Mouse (Mus musculus): ENCODE data around the gene Glcci1. TPM values are rescaled to one million over a fixed set of nuclear protein-coding genes. Genes with fewer than 3 reads are reported as not detected.

Gene Glcci1
- total RNA-seq, 2 experiments from 2014 or later, result 67.8 to 73.6 TPM

DNA sequence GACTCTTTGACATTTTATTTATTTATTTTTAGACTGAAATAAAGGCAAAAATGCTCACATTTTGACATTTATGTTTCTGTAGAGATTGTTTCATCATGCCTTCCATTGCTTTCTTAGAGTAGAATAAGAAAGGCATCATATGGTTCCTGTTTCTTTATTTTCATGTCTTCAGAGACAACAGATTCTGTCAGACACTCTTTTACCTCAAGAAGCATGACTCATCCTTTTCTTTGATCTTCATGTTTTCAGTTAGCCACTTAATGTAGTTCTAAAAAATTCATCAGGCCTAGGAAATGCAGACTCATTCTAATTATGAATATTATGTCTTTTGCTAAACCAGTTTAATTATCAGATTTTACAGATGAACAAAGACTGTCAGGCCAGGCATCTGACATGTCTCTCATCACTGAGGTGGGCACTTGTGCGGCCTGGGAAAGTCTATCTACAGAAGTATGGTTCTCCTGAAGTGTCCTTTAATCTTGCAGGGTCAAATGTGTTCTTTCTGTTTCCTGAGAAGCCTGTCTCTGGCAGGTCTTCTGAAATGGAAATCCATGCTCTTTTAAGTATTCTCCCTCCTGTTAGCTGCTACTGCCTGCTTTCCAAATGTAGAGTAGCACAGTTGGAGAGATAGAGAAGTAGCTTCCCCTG lies 19.3 kb upstream of the Glcci1 start:
- intact Hi-C loops (cut with DNase I), result no loop called here
- DNase-seq (ENCODE audit: low spot score in 2 of 2), result no peak

DNA sequence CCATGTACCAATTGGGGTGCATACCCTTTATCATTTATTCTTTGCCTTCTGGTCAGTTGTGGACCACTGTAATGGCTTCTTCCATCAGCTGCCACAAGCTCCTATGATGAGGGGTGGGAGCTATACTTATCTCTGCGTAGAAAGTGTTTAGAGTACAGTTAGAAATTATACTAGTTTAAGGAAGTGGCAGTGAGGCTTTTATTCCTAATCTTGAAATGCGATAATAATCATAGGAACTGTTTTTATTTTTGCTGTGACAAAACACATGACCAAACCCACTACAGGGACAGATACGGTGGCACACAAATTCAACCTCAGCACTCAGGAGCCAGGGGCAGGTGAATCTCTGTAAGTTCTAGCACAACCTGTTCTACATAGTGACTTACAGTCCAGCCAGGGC lies 17.2 kb upstream of the Glcci1 start:
- DNase-seq (ENCODE audit: low spot score in 2 of 2), result no peak
- intact Hi-C loops (cut with DNase I), result no loop called here

DNA sequence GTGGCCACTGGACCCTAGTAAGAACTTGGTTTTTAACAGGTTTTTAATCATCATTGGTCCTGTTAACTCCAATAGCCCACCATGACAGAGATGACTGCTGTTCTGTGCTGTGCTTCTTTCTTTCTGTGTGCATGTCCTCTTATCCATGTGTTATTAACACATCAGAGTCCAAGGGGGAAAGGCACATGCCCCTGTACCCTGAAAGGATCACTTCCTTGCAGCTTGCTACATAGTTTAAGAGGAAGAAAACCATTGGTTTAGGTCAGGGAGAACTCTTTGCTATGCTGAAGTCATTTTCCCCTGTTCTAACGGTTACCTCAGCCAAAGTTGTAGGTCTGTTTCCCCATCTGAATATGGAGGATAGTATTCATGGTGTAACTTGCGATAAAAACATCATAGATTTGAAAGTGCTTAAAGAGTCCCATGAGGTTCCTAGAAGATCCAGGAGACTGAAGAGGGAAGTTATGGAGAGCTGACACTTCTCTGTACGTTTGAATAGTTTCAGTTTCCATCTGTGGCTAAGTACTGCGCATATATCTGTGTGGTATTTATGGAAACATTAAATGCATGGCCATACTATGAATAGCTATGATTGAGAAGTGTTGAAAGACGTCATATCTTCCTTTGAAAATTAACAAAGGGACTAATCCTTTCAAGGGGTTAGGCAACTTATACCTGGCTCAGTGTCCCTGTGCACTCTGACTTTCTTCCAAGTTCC lies 14.1 kb upstream of the Glcci1 start:
- no peak for DNase-seq (ENCODE audit: low spot score in 2 of 2)
- intact Hi-C loops (cut with DNase I), result no loop called here

DNA sequence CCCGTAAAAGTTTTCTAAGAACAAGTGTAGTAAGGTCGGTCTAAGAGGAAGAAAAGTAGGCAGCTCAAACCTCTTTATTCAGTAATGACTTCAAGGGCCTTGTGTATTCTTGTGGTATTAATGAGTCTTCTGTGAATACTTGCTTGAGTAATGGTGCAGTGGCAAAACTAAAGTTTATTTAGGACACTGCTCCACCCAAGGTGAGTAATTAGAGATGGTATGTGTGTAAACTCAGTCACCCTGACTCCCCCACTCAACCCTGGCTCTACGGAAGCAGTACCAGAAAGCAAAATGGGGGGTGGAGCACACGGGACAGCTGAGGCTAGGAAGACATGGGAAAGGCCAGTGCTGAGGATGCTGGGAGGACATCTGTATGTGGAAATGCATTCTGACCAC lies 13.6 kb upstream of the Glcci1 start:
- no peak for DNase-seq (ENCODE audit: low spot score in 2 of 2)
- intact Hi-C loops (cut with DNase I), result no loop called here

DNA sequence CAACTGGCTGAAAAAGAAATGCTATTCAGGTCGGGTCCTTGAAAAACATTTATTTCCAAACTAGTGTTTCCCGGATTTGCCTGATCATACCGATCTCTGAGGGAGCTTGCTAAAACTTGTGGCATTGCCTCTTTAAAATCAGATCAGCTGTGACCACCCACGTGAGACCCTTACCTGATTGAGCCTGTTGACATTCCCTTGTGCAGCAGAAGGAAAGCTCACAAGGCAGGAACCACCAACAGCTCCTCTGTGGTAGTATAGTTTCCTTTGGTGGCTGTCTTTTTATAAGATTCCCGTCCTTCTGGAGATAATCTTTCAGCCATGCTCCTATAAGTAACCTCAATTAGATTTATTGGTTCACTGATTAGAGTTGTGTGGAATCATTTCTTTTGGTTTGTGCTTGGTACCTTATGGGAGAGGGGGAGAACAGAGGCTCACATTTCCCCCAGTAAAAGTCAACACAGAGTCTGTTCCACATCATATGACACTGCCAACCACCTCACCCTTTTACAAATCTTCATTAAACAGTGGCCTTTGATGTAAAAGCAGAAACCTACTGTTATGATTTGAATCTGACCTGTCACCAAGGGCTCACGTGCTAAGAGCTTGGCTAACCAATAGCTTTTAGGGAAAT lies 12.0 kb upstream of the Glcci1 start:
- intact Hi-C loops (cut with DNase I), result no loop called here
- DNase-seq (ENCODE audit: low spot score in 2 of 2), result no peak

DNA sequence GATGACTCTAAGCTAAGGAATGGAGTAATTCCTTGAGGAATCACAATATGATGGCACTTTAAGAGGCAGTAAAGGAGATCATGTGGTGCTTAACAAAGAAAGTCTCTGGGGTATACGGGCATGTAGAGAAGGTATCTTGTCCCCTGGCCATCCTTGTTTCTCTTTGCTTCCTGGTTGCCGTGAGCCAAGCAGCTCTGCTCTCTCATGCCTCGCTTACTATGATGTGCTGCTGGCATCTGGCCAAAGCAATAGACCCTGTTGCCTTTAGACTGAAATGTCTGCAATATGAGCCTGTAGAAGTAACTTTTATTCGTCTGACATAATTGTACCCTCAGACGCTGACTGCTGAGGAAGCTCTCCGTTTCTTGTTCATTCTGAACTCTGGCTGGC lies 11.5 kb upstream of the Glcci1 start:
- intact Hi-C loops (cut with DNase I), result no loop called here
- DNase-seq (ENCODE audit: low spot score in 2 of 2), result no peak

DNA sequence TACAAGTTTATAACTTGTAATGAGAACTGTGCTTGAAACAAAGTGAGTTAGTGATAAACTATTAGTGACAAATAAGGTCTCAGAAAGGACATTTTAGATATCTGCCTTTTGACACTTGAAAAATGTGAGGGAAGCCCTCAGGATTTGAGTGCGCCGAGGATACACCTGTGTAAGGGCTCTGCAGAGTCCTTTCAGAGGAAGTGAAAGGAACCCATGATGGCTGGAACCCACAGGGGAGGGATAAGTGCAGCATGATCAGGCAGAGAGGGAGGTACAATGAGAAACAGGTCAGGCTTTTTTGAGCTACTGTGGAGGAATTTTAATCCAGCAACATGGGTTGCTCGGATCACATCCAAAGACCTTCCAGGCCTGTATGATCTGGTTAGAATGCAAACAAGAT lies 10.4 kb upstream of the Glcci1 start:
- intact Hi-C loops (cut with DNase I), result no loop called here
- DNase-seq (ENCODE audit: low spot score in 2 of 2), result no peak

DNA sequence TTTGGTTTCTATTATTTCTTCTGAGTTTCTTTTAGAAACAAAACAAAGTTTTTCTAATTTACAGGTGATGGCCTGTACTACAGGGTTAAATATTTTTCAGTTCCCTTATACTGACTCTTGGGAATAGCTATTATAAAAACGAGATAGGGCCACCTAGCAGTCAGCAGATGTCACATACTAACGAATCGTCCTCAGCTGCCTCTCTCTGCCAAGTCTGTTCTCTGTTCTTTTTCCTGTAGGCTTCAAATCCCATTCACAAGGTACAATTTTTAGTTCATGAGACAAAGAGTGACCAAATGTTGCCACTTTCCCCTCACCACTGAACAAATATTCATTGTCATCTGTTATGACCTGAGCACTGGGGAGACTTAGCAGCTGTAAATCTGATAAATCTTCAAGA lies 5.4 kb upstream of the Glcci1 start:
- DNase-seq (ENCODE audit: low spot score in 2 of 2), result no peak
- intact Hi-C loops (cut with DNase I), result no loop called here

DNA sequence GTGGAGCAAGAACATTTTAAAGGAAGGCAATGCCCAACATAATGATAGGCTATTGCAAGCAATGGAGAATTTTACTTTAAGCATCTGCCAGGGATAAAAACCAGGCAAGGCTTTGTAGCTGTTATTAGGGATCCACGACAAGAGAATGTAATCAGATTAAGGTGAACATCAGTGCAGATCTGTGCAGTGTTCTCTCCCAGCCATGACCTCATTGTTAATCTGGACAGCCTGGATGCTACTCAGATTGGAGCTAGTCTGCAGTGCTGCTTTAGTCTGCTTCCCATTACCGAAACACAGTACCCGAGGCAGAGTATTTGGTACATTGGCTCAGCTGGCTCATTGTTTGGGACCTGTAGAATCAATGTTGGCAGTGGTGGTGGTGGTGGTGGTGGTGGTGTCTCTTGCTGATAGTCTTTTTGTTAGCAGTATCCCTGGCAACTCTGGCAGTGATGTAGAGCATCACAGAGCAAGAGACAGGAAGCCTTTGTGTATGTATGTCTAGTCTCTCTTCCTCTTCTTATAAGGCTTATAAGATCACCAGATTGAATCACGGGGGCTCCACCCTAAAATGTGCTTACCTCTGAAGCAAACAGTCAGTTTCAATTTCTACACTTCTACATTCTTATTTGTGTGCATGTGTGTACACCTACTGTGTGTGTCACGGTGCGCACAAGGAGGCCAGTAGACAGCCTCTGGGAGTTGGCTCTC lies 4.7 kb upstream of the Glcci1 start:
- intact Hi-C loops (cut with DNase I), result loop anchor here (5.0 kb wide), 1 partner anchor 227 kb away; no protein-coding TSS in a partner anchor

DNA sequence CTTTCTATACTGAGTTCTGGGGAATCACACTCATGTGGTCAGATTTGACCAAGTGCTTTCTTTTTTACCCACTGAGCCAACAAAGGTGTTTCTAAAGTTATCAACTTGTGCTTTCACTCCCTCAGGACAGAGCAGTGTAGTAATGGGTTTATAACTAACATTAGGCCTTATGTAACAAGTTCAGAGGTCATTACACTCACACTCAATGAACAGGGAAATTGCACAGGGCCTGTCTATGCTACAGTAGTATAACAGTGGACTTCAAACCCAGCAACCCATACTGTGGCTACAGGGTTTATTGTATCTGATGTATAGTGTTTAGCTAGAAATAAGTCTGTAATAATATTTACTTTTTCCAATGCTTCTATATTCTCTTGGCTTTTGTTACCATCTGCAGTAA lies 2.8 kb upstream of the Glcci1 start:
- intact Hi-C loops (cut with DNase I), result loop anchor here (5.0 kb wide), 1 partner anchor 229 kb away; no protein-coding TSS in a partner anchor
- no peak for DNase-seq (ENCODE audit: low spot score in 2 of 2)

More for the DNA sequence above, 4.7 kb upstream of the Glcci1 start:
- DNase-seq (ENCODE audit: low spot score in 2 of 2), result no peak

DNA sequence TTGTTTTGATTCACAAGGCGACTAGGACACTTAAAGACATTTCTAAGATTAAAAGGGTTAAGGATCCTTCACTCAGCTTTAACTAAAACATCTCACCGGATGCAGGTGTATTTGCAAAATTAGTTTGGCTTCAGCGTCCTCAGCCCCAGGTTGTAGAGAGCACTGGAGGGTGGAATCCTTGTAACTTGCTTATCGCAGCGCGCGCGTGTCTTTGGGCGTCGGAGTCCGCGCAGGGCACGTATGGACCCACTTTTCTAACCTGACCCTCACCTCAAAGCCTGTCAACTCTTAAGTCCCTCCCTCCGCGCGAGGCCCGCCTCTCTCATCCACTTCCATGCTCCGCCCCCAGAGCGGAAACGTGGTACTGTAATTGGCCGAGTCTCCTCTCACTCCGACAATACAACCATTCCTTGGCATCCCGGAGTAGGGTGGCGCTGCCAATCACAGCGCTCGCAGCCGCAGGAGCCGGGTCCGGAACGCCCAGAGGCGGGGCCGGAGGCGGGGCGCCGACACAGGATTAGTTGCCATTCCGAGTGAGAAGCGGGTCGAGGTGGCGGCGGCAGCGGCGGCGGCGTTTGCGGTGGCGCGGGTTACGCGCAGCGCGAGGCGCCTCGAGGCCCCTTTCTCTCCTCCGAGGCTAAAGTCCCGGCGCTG lies 390 bp upstream of the Glcci1 start:
- intact Hi-C loops (cut with DNase I), result loop anchor here (5.0 kb wide), 1 partner anchor 232 kb away; no protein-coding TSS in a partner anchor
- DNase-seq (ENCODE audit: low spot score in 2 of 2), result peak; percentile 99

DNA sequence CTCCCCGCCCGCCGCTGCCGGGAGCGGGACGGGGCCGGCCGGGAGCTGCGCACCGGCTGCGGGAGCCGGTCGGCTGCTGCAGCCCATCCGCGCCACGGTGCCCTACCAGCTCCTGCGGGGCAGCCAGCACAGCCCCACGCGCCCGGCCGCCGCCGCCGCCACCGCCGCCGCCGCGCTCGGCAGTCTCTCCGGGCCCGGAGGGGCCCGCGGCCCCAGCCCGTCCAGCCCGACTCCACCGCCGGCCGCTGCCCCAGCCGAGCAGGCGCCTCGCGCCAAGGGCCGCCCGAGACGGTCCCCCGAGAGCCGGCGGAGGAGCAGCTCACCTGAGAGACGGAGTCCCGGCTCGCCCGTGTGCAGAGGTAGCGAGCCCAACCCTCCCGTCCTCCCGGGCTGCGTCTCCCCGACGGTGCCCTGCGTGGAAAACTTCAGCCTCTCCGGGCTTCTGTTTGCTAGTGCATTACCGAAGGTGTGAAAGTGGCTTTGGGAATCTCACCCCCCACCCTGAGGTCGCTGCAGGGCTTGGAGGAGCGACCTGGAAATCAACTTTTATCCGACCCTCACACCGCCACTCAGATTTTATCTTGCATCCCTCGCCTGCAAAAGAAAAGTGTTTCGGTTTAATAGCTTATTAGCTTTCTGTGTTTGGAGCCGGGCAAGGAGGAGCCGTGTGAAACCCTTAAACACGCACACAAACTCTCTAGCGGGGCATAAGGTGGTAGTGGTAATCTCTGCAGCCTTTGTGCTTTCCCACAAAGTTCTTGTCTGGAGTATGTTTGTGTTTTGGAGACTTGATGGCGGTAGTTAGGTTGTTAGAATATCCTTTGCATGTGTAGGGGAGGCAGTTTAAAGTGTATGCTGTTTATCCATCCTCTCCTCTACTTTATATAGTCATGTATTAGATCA lies 812 bp downstream of the Glcci1 start:
- peak in 1 of 2 experiments; percentile 12 for DNase-seq (ENCODE audit: low spot score in 2 of 2)
- intact Hi-C loops (cut with DNase I), result loop anchor here (5.0 kb wide), 3 partner anchors 132 to 233 kb away; no protein-coding TSS in a partner anchor

DNA sequence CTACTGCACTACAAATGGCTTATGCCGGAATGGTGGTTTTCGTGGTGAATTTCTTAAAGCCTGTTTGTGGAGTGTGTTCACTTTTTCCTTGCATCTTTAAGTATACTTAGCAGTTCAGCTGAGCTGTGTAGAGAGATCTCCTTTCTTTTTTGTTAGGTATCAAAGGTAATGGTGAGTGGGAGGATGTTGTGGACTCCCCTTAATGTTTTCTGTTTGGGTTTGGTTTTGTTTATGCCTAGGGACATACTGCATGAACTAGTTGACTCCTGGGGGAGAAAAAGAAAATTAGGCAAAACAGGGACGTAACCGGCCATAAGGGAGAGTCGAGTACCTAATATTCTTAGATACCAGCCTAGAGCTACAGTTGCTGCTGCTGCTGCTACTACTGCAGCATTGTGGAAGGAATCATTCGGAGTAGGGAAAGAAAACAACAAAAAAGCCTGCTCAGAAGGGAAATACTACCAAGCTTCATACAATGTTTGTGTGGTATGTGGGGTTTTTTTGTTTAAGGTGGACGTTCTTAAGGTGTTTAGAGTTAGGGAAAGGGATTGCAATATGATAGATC lies 1.5 kb downstream of the Glcci1 start:
- intact Hi-C loops (cut with DNase I), result loop anchor here (5.0 kb wide), 2 partner anchors 131 to 226 kb away; no protein-coding TSS in a partner anchor
- DNase-seq (ENCODE audit: low spot score in 2 of 2), result no peak

DNA sequence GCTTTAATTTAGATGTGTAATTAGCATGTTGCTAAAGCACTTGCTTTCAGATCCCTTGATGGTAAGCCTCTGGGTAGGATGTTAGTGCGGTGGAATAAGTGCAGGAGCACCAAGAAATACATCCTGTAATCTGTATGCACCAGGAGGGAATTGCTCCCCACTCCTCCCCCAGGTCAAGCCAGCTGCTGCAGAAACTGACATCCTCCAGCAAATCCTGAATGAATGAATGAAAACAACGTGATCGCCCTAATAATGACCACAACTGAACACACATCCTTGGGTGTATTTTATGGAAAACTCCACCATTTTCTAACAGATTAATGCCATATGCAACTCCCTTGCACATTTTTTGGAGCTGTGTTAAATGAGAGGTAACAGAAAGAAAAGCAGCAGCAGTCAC lies 2.0 kb downstream of the Glcci1 start:
- intact Hi-C loops (cut with DNase I), result loop anchor here (5.0 kb wide), 2 partner anchors 131 to 226 kb away; no protein-coding TSS in a partner anchor
- no peak for DNase-seq (ENCODE audit: low spot score in 2 of 2)

DNA sequence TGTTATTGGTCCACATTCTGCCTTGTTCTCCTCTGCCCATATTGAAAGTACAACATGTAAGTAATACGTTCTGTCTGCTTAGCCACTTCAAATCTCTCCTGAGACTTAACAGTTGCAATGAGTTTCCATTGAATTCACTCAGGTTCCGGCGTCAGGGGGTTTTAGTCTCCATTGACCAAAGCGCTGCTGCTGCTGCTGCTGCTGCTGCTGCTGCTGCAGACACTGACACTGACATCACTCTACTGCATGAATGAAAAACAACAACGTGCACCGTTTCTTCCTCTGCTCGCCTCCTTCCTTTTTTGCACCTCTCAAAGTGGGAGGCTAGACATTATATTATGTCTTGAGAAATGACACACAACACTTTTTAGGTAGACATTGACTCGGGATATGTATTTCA lies 3.0 kb downstream of the Glcci1 start:
- DNase-seq (ENCODE audit: low spot score in 2 of 2), result no peak
- intact Hi-C loops (cut with DNase I), result loop anchor here (5.0 kb wide), 2 partner anchors 130 to 225 kb away; no protein-coding TSS in a partner anchor

DNA sequence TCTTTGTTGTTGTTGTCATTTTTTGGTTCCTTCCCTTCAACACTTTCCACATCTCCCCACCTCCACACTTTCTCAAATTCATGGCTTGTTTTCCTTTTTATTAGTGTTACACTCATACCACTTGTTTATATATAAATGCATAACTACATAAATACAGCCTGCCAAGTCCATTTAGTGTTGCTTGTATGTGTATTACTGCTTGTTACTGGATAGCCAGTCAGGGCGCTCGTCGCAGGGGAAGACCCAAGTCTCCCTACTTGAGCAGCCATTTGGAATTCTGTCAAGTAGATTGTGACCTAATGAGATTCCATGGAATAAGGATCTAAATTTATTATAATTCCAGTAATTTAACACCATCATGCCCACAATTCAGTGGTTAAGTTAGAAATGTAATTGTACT lies 10.3 kb downstream of the Glcci1 start:
- DNase-seq (ENCODE audit: low spot score in 2 of 2), result no peak
- intact Hi-C loops (cut with DNase I), result no loop called here

DNA sequence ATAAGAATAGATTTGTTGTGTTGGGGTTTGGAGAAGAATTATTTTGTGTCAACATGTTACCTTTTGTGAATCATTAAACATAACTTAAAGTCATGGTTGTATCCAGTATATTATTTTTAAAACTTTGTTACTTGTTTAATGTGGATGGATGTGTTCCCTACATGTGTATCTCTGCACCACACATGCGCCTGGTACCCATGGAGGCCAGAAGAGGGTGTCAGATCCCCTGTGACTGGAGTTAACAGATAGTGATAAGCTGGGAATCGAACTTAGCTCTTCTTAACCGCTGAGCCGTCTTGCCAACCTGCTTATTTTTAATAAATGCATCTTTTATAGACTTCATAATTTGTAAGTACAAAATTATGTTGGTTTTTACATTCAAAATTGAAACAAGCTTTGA lies 11.8 kb downstream of the Glcci1 start:
- DNase-seq (ENCODE audit: low spot score in 2 of 2), result no peak
- intact Hi-C loops (cut with DNase I), result no loop called here

DNA sequence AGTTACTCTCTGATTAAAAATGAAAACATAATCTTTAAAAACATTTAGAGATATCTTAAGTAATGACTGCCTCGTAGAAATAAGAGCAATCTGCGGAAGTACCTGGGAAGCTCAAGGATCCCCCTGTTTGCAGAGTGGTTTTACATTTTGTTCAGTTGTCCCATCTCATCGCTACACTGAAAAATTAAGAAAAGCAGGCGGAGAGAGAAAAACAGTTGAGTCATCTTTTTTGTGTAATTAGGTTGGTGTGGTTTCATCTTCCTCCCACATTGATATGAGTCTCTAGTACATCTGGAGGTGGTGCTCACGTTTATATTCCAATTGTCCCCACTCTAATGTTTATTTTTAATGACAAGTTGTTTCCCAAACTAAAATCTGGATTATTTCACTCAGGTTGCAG lies 15.3 kb downstream of the Glcci1 start:
- DNase-seq (ENCODE audit: low spot score in 2 of 2), result no peak
- intact Hi-C loops (cut with DNase I), result no loop called here
